Mouse (Mus musculus) ovary, postnatal 14 days (tissue): ENCODE measurements around the gene Ccdc84.
"Not testable (repeated sequence)": the region's sequence is repeated elsewhere in the genome, so short reads cannot be mapped to it uniquely, and the experiment has no call there.

ENCODE experiments used
- DNase-seq: peaks from one replicate; pipeline ENCODE4 v3.0.0; 2022; ENCODE audit warnings: low spot score

Ccdc84 gene

DNA sequence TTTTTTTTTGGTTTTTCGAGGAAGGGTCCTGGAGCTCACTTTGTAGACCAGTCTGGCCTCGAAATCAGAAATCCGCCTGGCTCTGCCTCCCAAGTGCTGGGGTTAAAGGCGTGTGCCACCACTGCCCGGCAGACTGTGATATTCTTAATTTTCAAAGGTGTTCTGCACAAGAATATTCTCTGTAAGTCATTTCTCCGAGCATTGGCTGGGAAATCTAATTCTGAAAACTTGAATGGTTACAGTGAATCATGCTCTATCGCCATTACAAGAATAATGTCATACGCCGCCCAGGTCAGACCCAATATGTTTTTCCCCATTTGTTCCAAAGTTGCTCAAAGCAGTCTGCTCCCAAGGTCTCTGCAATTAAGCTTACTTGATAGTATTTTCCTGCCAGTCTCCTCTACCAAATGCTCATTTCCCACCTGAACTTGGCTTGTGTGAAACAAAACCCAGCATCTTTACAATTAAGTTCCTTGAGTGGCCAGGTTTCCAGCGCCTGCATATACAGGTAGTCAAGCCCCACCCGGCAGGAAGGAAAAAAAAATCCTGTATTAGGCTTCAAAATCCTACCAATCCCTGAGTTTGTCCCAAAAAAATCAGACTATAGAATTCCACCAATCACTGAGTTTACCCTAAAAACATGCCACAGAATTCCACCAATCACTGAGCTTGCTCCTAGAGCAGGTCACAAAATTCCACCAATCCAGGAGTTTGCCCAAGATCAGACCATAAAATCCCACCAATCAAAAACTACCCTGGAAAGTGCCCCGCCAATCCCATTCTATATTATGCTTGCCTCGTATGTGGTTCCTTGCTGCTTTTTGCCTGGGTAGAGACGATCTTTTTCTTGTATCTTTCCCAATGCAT is at the start of gene Ccdc84:
Gene Ccdc84 (minus strand): TSS at position 51 of the 867 bp plus-strand sequence.
- no peak for DNase-seq

DNA sequence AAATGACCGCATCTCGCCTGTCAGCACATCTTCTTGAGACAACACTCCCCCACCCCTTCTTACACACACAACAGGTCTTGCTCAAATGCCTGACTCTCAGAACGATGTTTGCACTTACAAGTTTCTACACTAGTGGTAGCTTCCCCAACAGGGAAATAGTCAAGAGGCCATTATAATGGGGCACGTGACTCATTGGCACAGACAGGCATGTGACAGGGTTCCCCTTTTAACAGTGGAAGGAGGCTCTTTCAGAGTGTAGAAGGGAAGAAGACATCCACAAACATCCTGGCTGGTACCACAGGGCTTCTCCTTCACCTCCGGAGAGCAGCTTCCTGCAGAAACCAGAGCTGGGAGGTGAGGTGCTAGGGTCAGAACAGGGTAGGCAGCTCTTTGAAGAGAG is 43.6 kb upstream of the Ccdc84 start:
- DNase-seq: no peak

DNA sequence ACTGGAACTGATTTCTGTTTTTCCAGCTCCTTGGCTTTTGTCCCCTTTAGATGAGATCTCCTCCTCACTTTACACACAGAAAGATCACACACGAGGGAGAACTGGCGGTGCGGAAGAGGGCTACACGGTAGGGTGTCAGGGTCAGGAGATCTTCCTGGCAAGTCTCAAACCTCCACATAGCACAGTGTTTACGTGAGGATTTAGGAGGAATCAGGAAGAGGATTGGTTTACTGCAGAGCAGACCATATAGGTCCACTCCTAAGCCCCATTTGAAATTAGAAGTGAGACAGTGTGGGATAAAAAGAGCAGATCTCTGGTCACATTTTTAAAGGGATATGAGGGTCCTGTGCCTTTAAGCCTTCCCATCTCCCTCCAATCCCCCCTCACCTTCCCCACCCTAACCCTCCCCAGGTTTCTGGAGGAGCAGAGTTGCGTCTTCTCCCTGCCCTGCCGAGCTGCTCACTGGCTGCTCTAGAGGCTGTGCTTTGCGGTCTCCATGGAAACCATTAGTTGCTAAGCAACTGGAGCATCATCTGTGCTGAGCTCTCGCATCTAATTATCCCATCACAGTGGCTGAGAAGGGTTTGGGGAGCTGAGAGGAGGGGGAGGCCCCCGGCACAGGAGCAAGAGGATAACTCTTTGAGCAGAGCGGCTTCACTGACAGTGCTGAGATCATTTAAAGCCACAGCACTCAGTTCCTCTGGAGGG is 38.8 kb upstream of the Ccdc84 start:
- peak; percentile 16 for DNase-seq

DNA sequence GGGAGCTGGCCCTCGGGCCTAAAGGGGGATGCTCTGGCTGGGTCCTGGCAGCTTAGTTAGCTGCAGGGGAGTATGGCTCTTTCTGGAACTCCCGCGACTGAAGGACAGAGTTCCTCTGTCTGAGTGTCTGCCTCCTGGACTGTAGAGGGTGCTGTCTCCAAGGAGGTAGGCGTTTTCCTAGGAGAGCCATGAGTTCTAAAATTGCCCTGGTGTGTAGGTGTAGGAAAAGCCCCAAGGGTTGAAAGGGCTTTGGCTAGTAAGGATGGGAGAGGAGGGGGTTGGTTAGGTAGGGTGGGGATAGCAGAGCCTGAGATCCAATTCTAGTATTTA is 36.5 kb upstream of the Ccdc84 start, which contains the start of gene Upk2:
Gene Upk2 (minus strand): TSS at position 86 of the 330 bp plus-strand sequence.
- DNase-seq: no peak

DNA sequence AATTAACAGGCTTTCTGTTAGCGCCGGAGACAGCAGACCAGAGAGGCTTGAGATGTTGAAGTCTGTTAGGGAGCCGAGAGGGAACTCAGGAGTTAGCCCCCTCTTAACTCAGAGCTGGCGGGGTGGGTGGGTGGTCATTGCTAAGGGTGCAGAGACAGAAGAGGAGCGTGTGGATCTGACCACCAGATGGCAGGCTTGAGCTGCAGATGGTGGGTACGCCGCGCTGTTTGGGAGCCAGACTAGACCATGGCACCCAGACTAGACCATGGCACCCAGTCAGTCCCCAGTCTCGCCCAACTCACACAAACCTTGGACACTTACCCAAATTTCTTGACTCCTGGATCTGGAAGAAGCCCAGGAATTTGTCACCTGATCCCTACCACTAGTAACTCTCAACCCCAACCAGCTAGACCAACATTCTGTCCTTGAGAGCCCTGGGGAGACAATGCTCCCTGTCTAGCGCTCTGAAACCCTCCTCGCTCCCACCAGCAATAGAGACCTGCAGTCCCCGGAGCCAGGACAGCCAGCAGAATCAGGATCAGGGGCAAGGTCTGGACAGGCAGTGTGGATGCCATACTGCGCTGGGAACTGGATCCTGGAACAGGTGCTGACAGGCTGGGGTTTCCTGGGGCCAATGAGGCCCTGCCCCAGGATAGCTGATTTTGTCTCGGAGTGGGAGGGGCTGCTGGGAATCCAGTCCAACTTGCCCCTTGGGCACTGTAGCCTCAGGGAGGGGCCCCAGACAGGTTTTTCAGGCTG is 35.9 kb upstream of the Ccdc84 start:
- peak; percentile 83 for DNase-seq

DNA sequence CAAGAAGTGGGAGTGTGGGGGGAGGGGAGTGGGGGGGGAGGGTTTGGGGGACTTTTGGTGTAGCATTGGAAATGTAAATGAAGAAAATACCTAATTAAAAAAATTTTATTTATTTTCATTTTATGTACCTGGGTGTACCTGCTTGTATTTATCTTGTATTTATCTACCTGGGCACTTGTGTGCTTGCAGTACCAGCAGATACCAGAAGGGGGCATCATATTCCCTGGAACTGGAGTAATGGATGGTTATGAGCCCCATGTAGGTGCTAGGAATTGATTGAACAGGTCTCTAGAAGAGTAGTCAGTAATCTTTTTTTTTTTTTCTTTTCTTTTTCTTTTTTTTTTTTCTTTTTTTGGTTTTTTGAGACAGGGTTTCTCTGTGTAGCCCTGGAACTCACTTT is 32.0 kb upstream of the Ccdc84 start:
- DNase-seq: no peak

DNA sequence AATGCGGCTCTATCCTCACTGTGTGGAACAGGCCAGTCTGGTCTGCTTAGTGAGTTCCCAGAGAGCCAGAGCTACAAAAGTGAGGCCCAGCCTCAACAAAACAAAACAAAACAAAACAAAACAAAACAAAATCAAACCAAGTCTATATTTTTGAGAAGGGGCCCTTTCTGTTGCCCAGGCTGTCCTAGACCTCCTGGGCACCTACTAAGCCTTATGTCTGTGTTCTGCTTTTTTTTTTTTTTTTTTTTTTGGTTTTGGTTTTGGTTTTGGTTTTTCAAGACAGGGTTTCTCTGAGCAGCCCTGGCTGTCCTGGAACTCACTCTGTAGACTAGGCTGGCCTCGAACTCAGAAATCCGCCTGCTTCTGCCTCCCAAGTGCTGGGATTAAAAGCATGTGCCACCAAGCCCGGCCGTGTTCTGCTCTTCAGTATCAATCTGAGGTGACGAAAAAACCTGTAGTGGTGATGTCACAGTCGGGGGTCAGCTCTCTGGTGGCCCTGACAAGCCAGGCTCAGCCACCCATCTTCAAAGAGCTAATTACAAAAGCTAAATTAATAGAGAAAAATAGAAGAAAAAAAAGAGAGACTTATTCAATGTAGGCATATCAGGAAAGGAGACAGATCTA is 26.1 kb upstream of the Ccdc84 start:
- not testable (repeated sequence) for DNase-seq

DNA sequence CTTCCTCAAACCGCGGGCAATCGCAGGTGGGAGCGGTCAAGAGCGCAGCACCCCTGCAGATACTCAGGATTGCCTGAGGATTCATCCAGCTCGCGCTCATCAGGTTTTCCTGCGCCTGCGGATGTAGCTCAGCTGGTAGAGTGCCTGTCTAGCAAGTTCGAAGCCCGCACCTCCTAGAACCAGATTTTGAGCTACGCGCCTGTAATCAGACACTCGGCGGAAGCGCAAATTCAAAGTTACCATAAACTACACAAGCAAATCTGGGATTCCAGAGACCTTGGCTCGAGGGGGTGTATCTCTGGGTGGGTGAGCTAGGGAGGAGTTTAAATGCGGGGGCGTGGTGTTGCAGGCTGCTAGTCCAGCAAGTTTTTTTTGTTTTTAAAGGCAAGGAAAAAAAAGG is 22.6 kb upstream of the Ccdc84 start, which contains the start of gene Foxr1:
Gene Foxr1 (minus strand): TSS at position 176 of the 400 bp plus-strand sequence.
- DNase-seq: no peak

DNA sequence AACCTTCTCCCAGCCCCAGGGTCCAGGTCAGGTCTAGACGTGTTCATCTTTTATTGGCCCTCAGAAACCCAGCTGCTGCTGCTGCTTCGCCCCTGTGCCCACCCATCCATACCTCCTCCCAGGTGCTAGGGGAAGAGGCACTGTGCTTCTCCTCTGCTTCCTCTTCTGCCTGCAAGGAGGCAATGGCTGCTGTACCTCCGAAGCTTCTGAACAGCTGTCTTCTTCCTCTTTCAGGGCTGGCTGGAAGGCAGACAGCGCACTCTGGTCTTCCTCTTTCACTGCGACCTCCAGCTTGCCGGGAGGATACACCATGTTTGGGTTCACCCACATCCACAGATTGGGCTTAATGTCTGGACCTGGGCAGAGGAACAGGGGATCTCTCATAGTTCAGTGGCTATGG is 17.4 kb upstream of the Ccdc84 start:
- DNase-seq: no peak

DNA sequence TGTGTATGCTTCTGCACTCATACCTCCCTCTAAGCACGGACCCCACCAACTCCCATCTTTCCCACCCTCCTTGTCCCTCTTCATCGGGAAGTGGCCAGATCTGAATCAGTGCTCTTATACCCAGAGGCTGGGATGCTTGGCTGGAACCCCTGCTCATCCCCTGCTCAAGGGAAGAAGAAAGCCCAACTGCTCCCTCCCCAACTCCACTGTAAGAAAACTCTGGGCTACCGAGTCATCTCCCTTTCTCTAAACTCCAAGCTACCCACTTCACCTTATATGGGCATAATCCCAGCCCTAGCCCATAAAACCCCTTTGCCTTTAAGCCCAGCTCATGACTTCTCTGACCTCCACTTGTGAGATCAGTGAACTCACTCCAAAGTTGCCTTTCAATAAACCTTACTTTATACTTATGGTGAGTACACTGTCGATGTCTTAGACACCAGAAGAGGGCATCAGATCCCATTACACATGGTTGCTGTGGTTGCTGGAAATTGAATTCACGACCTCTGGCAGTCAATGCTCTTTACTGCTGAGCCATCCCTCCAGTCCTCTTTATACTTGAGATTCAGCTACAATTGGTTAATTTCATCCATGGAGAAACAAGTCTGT is 14.3 kb upstream of the Ccdc84 start:
- DNase-seq: no peak

DNA sequence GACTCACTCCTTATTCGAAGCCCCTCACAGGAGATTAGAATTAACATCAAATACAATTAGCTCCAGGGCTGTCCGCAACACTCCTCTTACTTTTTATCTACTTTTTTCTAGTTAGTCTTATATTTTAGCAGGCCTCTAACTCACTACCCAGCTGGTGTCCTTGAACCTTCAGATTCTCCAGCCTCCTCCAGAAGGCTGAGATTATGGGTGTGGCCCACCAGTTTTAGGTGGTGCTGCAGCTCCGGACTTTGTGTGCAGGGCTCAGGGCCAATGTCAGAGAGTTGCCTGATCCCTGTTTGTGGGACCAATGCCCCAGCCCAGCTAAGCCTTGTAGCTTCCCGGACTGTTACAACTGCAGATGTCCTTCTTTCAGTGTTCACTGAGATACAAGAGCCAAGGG is 5.2 kb upstream of the Ccdc84 start:
- no peak for DNase-seq

DNA sequence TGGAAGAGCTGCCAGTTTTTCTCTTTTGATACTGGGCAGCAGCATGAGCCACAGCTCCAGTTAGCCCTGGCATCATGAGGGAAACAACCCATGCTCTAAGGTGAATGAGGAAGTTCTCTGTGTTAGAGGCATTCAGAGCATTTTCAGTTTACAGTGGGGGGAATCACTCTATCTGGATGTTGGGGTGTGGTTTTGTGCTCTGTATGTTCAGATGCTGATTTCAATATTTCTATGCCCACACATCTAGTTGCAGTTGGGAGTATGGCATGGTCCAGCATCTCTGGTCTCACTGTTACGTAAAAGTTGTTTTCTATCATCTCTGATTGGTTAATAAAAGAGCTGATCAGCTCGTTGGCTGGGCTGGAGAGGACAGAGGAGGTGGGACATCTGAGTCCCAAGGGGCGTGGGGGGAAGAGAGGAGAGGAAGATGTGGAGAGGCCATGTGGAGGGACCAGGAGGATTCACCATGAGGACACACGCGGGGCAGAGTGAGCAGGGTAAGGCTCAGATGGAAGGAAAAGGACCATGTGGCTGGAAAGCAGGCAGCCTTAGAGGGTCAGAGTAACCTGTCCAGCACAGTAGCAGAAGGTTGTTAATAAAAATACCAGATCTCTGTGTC is 2.0 kb upstream of the Ccdc84 start:
- DNase-seq: no peak

DNA sequence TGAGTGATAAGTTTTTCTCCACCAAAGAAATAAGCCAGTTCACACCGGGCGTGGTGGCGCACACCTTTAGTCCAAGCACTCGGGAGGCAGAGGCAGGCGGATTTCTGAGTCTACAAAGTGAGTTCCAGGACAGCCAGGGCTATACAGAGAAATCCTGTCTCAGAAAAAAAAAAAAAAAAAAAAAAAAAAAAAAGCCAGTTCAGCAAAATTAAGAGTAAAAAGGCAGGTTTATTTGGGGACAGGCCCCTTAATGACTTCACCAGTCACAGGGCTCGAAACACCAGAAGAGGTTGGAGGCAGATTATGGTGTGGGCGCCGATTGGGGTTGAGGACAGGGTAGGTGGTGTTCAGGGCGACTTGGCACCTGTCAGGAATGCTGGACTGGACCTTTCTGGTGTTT is 1.4 kb upstream of the Ccdc84 start:
- DNase-seq: not testable (repeated sequence)

DNA sequence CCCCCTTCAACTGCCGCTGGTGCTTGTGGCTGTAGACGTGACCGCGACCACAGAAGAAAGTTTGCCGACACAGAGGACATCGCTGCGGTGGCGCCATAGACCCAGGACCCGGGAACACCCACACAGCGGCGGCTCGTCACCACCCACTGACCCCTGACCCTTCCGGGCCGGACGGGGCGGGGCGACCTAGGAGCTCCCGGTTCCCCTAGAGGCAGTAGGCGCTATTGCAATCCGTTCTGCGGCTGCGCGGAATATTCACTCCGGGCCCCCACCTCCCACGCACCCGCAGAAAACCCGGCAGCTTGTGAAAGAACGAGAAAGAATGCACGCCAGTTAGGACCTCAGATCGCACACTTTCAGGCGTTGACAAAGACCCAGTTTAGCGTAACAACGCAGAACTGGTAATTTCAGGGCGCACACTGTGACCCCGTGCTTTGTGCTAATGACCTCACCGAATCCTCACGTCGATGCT is 441 bp downstream of the Ccdc84 start:
- peak; percentile 94 for DNase-seq

DNA sequence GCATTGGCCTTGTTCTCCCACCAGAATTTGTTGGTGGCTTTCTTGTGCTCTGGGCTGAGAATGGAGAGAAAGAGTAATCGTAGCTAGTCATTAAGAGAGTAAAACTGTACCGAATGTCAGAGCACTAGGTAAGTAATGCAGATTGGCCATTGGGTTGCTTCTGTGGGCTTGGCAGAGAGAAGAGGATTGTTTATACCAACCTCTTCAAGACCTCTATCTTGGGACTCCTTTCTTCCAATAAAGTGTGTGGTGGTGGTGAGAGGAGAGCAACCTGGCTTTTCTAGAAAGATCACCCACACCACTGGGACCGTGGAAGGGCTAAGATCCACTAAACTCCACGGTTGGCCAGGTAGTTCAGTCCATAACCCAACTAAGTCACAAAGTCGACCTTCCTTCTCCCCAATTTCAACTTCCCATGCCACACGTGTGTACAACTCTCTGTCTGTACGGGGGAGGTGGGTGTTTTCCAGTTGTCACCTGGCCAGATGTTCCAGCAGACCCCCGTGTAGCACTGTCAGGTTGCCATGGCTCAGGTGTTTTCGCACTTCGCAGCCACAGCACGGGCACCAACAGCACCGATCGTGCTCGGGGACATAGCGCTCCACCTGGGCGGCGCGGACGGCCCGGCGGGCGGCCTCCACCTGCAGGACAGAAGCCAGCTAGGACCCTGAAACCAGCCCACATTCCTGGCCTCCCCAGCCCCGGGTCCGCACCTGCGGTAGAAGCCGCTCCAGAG is 1.0 kb downstream of the Ccdc84 start:
- DNase-seq: peak; percentile 28

DNA sequence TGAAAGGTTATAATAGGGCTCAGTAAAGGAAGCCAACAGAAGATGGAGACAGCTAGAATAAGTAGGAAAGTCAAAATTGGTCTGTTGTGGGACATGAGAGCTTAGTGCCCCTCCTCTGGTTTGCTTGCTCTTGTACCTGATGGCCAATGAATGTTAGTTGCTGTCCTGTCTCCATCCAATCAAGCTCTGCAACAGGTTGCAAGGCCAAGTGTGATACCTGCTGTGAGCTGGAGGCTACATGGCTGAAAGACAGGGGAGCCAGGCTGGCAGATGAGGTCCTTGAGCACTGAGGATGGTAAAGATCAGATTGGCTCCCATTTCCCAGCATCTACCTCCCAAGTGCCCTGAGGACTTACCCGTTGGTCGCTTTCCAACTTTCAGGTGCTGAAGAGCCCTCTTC is 5.6 kb downstream of the Ccdc84 start:
- DNase-seq: no peak

DNA sequence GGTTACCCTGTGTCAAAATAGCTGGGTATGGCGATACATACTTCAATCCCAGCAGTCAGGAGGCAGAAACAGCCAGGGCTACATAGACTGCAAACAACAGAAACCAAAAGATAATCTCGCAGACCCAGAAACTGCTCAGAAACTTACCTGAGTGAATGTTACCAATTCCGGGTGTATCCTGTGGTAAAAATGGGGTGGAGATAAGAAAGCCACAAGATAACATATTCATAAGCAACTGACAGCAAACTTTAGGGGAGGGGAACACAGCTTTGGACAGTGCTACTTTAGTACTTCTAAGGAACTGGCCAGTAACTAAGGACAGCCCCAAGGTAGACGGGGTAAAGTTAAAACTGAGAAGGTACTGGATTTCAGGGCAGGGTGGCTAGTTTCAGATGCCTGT is 6.1 kb downstream of the Ccdc84 start:
- no peak for DNase-seq

DNA sequence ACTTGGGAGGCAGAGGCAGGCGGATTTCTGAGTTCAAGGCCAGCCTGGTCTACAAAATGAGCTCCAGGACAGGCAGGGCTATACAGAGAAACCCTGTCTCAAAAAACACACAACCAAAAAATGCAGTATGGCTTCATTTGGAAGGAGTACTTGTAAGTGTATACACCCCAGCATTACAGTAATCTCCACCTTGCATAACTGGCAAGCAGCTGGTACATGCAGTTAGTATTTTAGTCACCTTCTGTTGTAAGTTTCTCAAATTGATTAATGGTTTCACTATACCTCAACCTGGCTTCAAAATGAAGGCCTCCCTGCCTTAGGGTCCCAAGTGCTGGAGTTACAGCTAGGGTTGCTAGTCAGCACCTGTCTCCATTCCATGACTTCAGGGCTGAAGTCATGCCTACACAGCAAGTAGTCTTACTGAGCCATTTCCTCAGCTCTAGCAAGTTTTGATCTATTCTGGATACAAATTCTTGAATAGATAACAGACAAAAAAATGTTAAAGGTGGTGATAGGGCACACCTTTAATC is 6.7 kb downstream of the Ccdc84 start:
- no peak for DNase-seq

DNA sequence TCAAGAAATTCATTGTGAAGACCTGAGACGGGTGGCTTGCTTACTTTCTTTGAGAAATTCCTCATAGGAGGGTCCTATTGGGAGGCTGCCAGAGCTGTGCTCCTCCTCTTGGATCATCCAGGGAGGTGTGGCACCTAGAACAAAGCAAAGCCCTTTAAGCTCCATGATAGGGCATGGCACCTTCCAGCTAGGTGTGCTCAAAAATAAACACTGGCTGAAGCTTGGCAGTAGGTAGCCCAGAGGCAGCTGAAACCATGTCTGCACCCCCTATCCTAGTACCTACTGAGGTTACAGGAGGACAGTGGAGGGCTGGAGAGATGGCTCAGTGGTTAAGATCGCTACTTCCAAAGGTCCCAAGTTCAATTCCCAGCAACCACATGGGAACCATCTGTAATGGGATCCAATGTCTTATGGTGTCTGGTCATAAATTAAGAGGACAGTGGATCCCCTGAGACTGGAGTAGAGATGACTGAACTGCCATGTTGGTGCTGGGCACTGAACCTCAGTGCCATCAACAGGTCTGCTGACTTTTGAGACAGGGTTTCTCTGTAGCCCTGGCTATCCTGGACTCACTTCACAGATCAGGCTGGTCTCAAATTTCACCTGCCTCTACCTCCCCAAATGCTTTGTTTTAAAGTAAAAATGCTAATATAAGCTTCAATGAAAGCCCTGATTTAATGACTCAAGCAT is 7.6 kb downstream of the Ccdc84 start:
- DNase-seq: no peak

DNA sequence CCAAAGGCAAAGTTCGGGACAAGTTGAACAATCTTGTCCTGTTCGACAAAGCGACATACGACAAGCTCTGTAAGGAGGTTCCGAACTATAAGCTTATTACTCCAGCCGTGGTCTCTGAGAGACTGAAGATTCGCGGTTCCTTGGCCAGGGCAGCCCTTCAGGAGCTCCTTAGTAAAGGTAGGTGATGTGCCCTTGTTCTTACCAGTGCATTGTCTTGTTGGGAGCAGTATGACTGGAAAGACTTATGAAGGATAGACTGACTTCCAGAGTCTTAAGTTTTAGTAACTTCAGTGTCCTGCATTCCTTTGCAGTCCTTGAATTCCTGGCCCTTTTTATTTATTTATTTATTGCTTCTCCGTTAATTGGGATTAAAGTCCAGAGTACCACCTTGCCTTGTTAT is 9.7 kb downstream of the Ccdc84 start:
- not testable (repeated sequence) for DNase-seq
